Mouse (Mus musculus): ENCODE measurements around the gene Atp8b4. TPM values are rescaled to one million over a fixed set of nuclear protein-coding genes. Genes with fewer than 3 reads are reported as not detected.

Gene Atp8b4
- polyA plus RNA-seq, 1 experiment from 2014 or later = 0.38 TPM

- Histone ChIP-seq H3K9me3 (ENCODE audit: control insufficient read depth, low read length) (no peaks in the 10 kb centered on the region), H3K4me3 (ENCODE audit: low read depth, low read length) (no peak overlapping the region), H3K27ac (ENCODE audit: low read depth) (no peak overlapping the region), H3K27me3 (replicated peaks; ENCODE audit: control insufficient read depth, insufficient read depth, low read length) (no peaks in the 10 kb centered on the region), H3K9ac (ENCODE audit: low read length) (no peak overlapping the region), H3K4me1 (replicated peaks; ENCODE audit: control insufficient read depth, insufficient read depth, low read length) (no peaks in the 10 kb centered on the region), H3K4me2 (ENCODE audit: low read length) (no peak overlapping the region), H3K36me3 (ENCODE audit: control insufficient read depth, insufficient read depth, low read length) (no peaks in the 10 kb centered on the region)
- no peak for ATAC-seq (replicated peaks; ENCODE audit: low FRiP score, low TSS enrichment, low read depth)
- no peak for DNase-seq (ENCODE audit: low spot score)
- WGBS = 55% methylated on average over 3 of the region's 3 CpGs
These were observed 197.2 kb downstream of the Atp8b4 start for GRCm38 (mm10) chr2:126303226-126303625.

DNA sequence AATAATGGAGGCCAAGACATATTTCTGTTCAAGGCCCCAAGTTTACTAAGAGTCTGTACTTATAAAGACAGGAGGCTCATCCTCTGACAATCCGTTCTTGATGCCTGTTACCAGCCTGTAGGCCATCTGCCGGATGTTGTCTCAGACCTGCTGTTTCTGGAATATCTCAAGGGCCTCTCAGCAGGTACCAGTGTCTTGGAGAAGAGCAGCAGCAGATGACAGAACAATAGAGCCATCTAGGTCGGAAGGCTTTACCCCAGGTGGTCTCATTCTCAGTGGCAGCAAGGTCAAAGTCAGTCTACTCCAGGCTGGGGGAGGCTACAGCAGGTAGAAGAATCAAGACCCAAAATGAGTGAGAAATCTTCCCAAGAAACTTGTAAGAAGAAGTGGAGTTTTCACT, 198.1 kb downstream of the Atp8b4 start:
- Histone ChIP-seq H3K4me1 (replicated peaks; ENCODE audit: control insufficient read depth, insufficient read depth, low read length) (no peaks in the 10 kb centered on the region), H3K27ac (ENCODE audit: low read depth) (no peak overlapping the region), H3K4me3 (ENCODE audit: low read depth, low read length) (no peak overlapping the region), H3K36me3 (ENCODE audit: control insufficient read depth, insufficient read depth, low read length) (no peaks in the 10 kb centered on the region), H3K4me2 (ENCODE audit: low read length) (no peak overlapping the region), H3K9me3 (ENCODE audit: control insufficient read depth, low read length) (no peaks in the 10 kb centered on the region), H3K9ac (ENCODE audit: low read length) (no peak overlapping the region), H3K27me3 (replicated peaks; ENCODE audit: control insufficient read depth, insufficient read depth, low read length) (no peaks in the 10 kb centered on the region)
- 59% methylated on average over 3 of the region's 3 CpGs for WGBS
- DNase-seq (ENCODE audit: low spot score) = no peak
- ATAC-seq (replicated peaks; ENCODE audit: low FRiP score, low TSS enrichment, low read depth) = no peak

- DNase-seq (ENCODE audit: low spot score) = no peak
- no peaks in the 10 kb centered on the region for H3K9me3 ChIP-seq (ENCODE audit: control insufficient read depth, low read length)
- H3K4me3 ChIP-seq (ENCODE audit: low read depth, low read length) = no peak overlapping the region
- H3K9ac ChIP-seq (ENCODE audit: low read length) = no peak overlapping the region
- H3K27ac ChIP-seq (ENCODE audit: low read depth) = no peak overlapping the region
- no peaks in the 10 kb centered on the region for H3K36me3 ChIP-seq (ENCODE audit: control insufficient read depth, insufficient read depth, low read length)
- ATAC-seq (replicated peaks; ENCODE audit: low FRiP score, low TSS enrichment, low read depth) = no peak
- H3K4me1 ChIP-seq (replicated peaks; ENCODE audit: control insufficient read depth, insufficient read depth, low read length) = no peaks in the 10 kb centered on the region
- 63% methylated on average over 7 of the region's 7 CpGs for WGBS
- no peaks in the 10 kb centered on the region for H3K27me3 ChIP-seq (replicated peaks; ENCODE audit: control insufficient read depth, insufficient read depth, low read length)
- no peak overlapping the region for H3K4me2 ChIP-seq (ENCODE audit: low read length)
These were observed 209.8 kb downstream of the Atp8b4 start for GRCm38 (mm10) chr2:126290702-126291101.

- Histone ChIP-seq H3K4me2 (ENCODE audit: low read length) (no peak overlapping the region), H3K9me3 (ENCODE audit: control insufficient read depth, low read length) (no peaks in the 10 kb centered on the region), H3K4me1 (replicated peaks; ENCODE audit: control insufficient read depth, insufficient read depth, low read length) (no peaks in the 10 kb centered on the region), H3K27me3 (replicated peaks; ENCODE audit: control insufficient read depth, insufficient read depth, low read length) (no peaks in the 10 kb centered on the region), H3K4me3 (ENCODE audit: low read depth, low read length) (no peak overlapping the region), H3K27ac (ENCODE audit: low read depth) (no peak overlapping the region), H3K9ac (ENCODE audit: low read length) (no peak overlapping the region), H3K36me3 (ENCODE audit: control insufficient read depth, insufficient read depth, low read length) (no peaks in the 10 kb centered on the region)
- 84% methylated on average over 5 of the region's 5 CpGs for WGBS
- ATAC-seq (replicated peaks; ENCODE audit: low FRiP score, low TSS enrichment, low read depth) = no peak
- DNase-seq (ENCODE audit: low spot score) = no peak
These were observed 212.5 kb downstream of the Atp8b4 start for GRCm38 (mm10) chr2:126287942-126288341.

- no peak overlapping the region for H3K4me2 ChIP-seq (ENCODE audit: low read length)
- H3K9me3 ChIP-seq (ENCODE audit: control insufficient read depth, low read length) = no peaks in the 10 kb centered on the region
- no peak overlapping the region for H3K4me3 ChIP-seq (ENCODE audit: low read depth, low read length)
- H3K36me3 ChIP-seq (ENCODE audit: control insufficient read depth, insufficient read depth, low read length) = no peaks in the 10 kb centered on the region
- DNase-seq (ENCODE audit: low spot score) (no peak), ATAC-seq (replicated peaks; ENCODE audit: low FRiP score, low TSS enrichment, low read depth) (no peak)
- no peak overlapping the region for H3K9ac ChIP-seq (ENCODE audit: low read length)
- H3K27ac ChIP-seq (ENCODE audit: low read depth) = no peak overlapping the region
- 46% methylated on average over 7 of the region's 7 CpGs for WGBS
- H3K27me3 ChIP-seq (replicated peaks; ENCODE audit: control insufficient read depth, insufficient read depth, low read length) = no peaks in the 10 kb centered on the region
- H3K4me1 ChIP-seq (replicated peaks; ENCODE audit: control insufficient read depth, insufficient read depth, low read length) = no peaks in the 10 kb centered on the region
These were observed 214.1 kb downstream of the Atp8b4 start for GRCm38 (mm10) chr2:126286420-126286819.

DNA sequence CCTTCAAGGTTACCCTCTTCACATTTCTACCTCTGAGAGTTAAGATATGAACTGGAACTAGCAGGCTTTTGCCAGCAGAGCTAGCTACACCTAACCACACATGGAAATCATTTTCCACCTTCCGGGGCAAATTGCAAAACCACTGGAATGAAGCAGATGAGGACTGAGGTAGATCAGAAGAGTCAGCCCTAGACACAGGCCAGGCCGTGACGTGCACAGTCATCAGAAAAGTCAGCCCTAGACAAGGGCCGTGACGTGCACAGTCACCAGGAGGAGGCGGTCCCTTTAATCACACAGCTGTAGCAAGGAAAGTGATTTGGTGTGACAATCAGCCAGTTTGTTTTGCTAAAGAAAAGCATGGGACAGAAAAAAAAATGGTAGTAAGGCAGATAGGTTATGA, 216.4 kb downstream of the Atp8b4 start:
- Histone ChIP-seq H3K4me2 (ENCODE audit: low read length) (no peak overlapping the region), H3K27ac (ENCODE audit: low read depth) (no peak overlapping the region), H3K4me1 (replicated peaks; ENCODE audit: control insufficient read depth, insufficient read depth, low read length) (no peaks in the 10 kb centered on the region), H3K9me3 (ENCODE audit: control insufficient read depth, low read length) (no peaks in the 10 kb centered on the region), H3K9ac (ENCODE audit: low read length) (no peak overlapping the region), H3K4me3 (ENCODE audit: low read depth, low read length) (no peak overlapping the region), H3K27me3 (replicated peaks; ENCODE audit: control insufficient read depth, insufficient read depth, low read length) (no peaks in the 10 kb centered on the region), H3K36me3 (ENCODE audit: control insufficient read depth, insufficient read depth, low read length) (no peaks in the 10 kb centered on the region)
- DNase-seq (ENCODE audit: low spot score) (no peak), ATAC-seq (replicated peaks; ENCODE audit: low FRiP score, low TSS enrichment, low read depth) (no peak)
- 80% methylated on average over 6 of the region's 6 CpGs for WGBS

DNA sequence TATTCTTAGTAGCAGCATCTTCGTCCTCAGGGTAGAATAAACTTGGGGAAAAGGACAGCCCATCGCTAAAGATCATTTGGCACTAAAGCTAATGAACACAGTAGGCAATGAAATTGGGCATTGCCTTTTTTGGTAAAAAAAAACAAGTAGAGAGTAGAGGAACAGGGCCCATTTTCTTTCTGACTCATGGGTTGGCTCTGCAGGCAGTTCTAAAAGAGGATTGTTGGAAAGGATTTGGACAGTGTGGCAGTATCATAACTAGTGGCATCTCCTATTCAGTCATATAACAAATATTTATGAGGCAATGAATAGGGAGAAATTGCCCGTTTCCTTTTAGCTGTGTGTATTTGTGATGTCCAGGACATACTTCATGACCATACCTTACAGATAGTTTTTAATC, 217.4 kb downstream of the Atp8b4 start:
- Histone ChIP-seq H3K4me2 (ENCODE audit: low read length) (no peak overlapping the region), H3K27ac (ENCODE audit: low read depth) (no peak overlapping the region), H3K4me3 (ENCODE audit: low read depth, low read length) (no peak overlapping the region), H3K36me3 (ENCODE audit: control insufficient read depth, insufficient read depth, low read length) (no peaks in the 10 kb centered on the region), H3K9me3 (ENCODE audit: control insufficient read depth, low read length) (no peaks in the 10 kb centered on the region), H3K4me1 (replicated peaks; ENCODE audit: control insufficient read depth, insufficient read depth, low read length) (no peaks in the 10 kb centered on the region), H3K27me3 (replicated peaks; ENCODE audit: control insufficient read depth, insufficient read depth, low read length) (no peaks in the 10 kb centered on the region), H3K9ac (ENCODE audit: low read length) (no peak overlapping the region)
- ATAC-seq (replicated peaks; ENCODE audit: low FRiP score, low TSS enrichment, low read depth) (no peak), DNase-seq (ENCODE audit: low spot score) (no peak)
- WGBS = 46% methylated on average over 3 of the region's 3 CpGs

GRCm38 (mm10) chr2:126275511-126275910, 225.0 kb downstream of the Atp8b4 start:
- WGBS = 59% methylated on average over 3 of the region's 3 CpGs
- ATAC-seq (replicated peaks; ENCODE audit: low FRiP score, low TSS enrichment, low read depth) (no peak), DNase-seq (ENCODE audit: low spot score) (no peak)
- no peaks in the 10 kb centered on the region for H3K9me3 ChIP-seq (ENCODE audit: control insufficient read depth, low read length)
- no peaks in the 10 kb centered on the region for H3K4me1 ChIP-seq (replicated peaks; ENCODE audit: control insufficient read depth, insufficient read depth, low read length)
- H3K4me3 ChIP-seq (ENCODE audit: low read depth, low read length) = no peak overlapping the region
- no peaks in the 10 kb centered on the region for H3K27me3 ChIP-seq (replicated peaks; ENCODE audit: control insufficient read depth, insufficient read depth, low read length)
- H3K4me2 ChIP-seq (ENCODE audit: low read length) = no peak overlapping the region
- no peak overlapping the region for H3K27ac ChIP-seq (ENCODE audit: low read depth)
- H3K9ac ChIP-seq (ENCODE audit: low read length) = no peak overlapping the region
- H3K36me3 ChIP-seq (ENCODE audit: control insufficient read depth, insufficient read depth, low read length) = no peaks in the 10 kb centered on the region

DNA sequence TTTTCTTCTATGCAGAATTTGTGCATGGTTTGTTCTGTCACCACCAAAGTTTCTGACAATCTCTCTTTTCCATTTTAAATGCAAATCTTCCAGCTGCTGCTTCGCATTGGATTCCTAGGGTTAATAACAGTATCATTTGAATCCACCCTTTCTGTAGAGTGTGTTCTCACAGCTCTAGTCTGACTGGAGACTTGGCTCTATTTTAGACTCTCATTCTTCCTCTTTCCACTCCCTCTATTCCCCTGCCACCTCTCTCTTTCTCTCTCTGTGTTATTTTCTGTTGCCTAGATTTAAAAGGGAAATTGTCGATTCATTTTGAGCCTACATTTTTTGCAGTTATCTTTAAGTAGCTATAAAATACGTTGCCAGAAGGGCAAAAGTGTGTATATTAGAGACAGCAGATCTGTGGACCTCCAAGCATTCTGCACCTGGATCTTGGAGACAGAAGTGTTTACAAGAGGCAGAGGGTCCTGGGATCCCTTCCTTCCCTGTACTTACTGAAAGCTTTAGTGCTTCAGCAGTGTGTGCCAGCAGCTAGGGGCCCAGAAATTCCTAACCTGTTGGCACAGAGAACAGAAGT, 225.6 kb downstream of the Atp8b4 start:
- Histone ChIP-seq H3K9me3 (ENCODE audit: control insufficient read depth, low read length) (no peaks in the 10 kb centered on the region), H3K9ac (ENCODE audit: low read length) (no peak overlapping the region), H3K27me3 (replicated peaks; ENCODE audit: control insufficient read depth, insufficient read depth, low read length) (no peaks in the 10 kb centered on the region), H3K36me3 (ENCODE audit: control insufficient read depth, insufficient read depth, low read length) (no peaks in the 10 kb centered on the region), H3K4me3 (ENCODE audit: low read depth, low read length) (no peak overlapping the region), H3K4me1 (replicated peaks; ENCODE audit: control insufficient read depth, insufficient read depth, low read length) (no peaks in the 10 kb centered on the region), H3K27ac (ENCODE audit: low read depth) (no peak overlapping the region), H3K4me2 (ENCODE audit: low read length) (no peak overlapping the region)
- ATAC-seq (replicated peaks; ENCODE audit: low FRiP score, low TSS enrichment, low read depth) (no peak), DNase-seq (ENCODE audit: low spot score) (no peak)
- WGBS = 64% methylated on average over 3 of the region's 3 CpGs
